Mouse (Mus musculus): ENCODE data around the gene Ndufaf4.

DNA sequence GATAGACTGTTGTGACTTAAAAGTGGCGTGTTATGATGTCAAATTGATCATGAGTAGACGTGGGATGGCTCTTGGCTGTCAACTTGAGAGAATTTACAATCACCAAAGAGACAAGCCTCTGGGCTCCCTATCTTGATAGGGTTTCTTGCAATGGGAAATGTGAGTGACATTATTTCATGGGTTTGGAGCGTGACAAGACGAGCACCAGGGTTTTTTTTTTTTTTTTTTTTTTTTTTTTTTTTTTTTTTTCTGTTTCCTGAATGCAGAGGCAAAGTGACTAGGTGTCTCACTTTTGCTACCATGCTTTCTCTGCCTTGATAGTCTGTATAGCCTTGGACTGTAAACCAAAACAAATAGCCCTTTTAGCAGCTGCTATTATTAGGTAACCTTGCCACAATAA, 3.3 kb upstream of the Ndufaf4 start:
- TF ChIP-seq CTCF (IDR thresholded peaks at IDR 0.05; ENCODE audit: low read depth) (no peak), EP300 (optimal IDR thresholded peaks at IDR 0.05) (no peak)

Measured in stomach, postnatal 0 days (tissue).